Mouse (Mus musculus) testis, adult 2 months (tissue): ENCODE measurements around the gene Rbfox2.
A peak's percentile ranks its signal among the peaks of the same experiment; 100 is the strongest.

Experiments used
- CTCF ChIP-seq: fragments of 200-500 bp; IDR thresholded peaks from 2 replicates; pipeline ENCODE4 v1.5.1; 2012; ENCODE audit warnings: low read depth, mild to moderate bottlenecking, inconsistent platforms, low read length, moderate library complexity; ENCODE audit not compliant: control insufficient read depth, insufficient read depth, insufficient replicate concordance
- POLR2A ChIP-seq: fragments of 200-500 bp; IDR thresholded peaks from 2 replicates; pipeline ENCODE4 v1.6.1; 2012; ENCODE audit warnings: low read depth, mild to moderate bottlenecking, inconsistent platforms, low read length, moderate library complexity; ENCODE audit not compliant: control insufficient read depth

- no peak for TF ChIP-seq POLR2A
- TF ChIP-seq CTCF: peak; percentile 77; the same call in 1 of the 2 replicates
Measured at GRCm38 (mm10) chr15:77029331-77029991, 277.3 kb downstream of the Rbfox2 start.
